Mouse (Mus musculus) midbrain, embryonic 11.5 days (tissue): Measurements from ENCODE around the gene Gm28043. TPM values are rescaled to one million over a fixed set of nuclear protein-coding genes. Genes with fewer than 3 reads are reported as not detected.
"Not testable (repeated sequence)": the region's sequence is repeated elsewhere in the genome, so short reads cannot be mapped to it uniquely, and the experiment has no call there.

Experiments used
- ATAC-seq: fragments of 200-750 bp; cut with Nextera tagmentation; 2 replicates; pipeline ENCODE4 v1.8.0; 2017; ENCODE audit warnings: moderate TSS enrichment, moderate library complexity; ENCODE audit not compliant: low FRiP score
- DNase-seq: peaks from one replicate; pipeline ENCODE4 v3.0.0; 2015; ENCODE audit warnings: low spot score; ENCODE audit errors: missing footprints
- H3K27ac ChIP-seq: fragments of 300-500 bp; sonication (generic); 2 replicates; pipeline ENCODE4 v1.5.1; 2014; ENCODE audit warnings: low read depth, low read length
- H3K27me3 ChIP-seq: fragments of 300-500 bp; sonication (generic); 2 replicates; pipeline ENCODE4 v1.6.1; 2014; ENCODE audit warnings: mild to moderate bottlenecking, low read length, moderate library complexity, mixed read lengths; ENCODE audit not compliant: control insufficient read depth, insufficient read depth
- H3K36me3 ChIP-seq: fragments of 300-500 bp; sonication (generic); 2 replicates; pipeline ENCODE4 v1.6.1; 2014; ENCODE audit warnings: mild to moderate bottlenecking, low read length, moderate library complexity, mixed read lengths; ENCODE audit not compliant: control insufficient read depth, insufficient read depth
- H3K4me1 ChIP-seq: fragments of 300-500 bp; sonication (generic); 2 replicates; pipeline ENCODE4 v1.6.1; 2014; ENCODE audit warnings: low read length; ENCODE audit not compliant: control insufficient read depth, insufficient read depth
- H3K4me2 ChIP-seq: fragments of 300-500 bp; sonication (generic); 2 replicates; pipeline ENCODE4 v1.6.1; 2014; ENCODE audit warnings: mild to moderate bottlenecking, moderate library complexity
- H3K4me3 ChIP-seq: fragments of 300-500 bp; sonication (generic); 2 replicates; pipeline ENCODE4 v1.5.1; 2014; ENCODE audit warnings: low read depth, low read length
- H3K9ac ChIP-seq: fragments of 300-500 bp; sonication (generic); 2 replicates; pipeline ENCODE4 v1.6.1; 2014; ENCODE audit warnings: low read length
- H3K9me3 ChIP-seq: fragments of 300-500 bp; sonication (generic); 2 replicates; pipeline ENCODE4 v1.6.1; 2016; ENCODE audit warnings: low read length; ENCODE audit not compliant: control insufficient read depth
- WGBS: fragments of 180-500 bp; shearing (Covaris S2); extraction: QIAGEN DNeasy Blood & Tissue Kit; methylation state at CpG from one replicate; pipeline ENCODE4 v1.1.7; 2014; 5-methylcytosine and 5-hydroxymethylcytosine counted together
- polyA plus RNA-seq: library from polyadenylated mRNA; unstranded; fragments of >200 nt; fragmentation: Nextera tagmentation; extraction: Ambion mirVana; gene quantifications from 2 replicates; pipeline ENCODE4 v1.2.1, GENCODE M21; 2014

The Gm28043 gene
- polyA plus RNA-seq, 1 experiment from 2014 or later = 2.2 TPM

- no peaks in the 10 kb centered on the region for H3K27me3 ChIP-seq
- no peak overlapping the region for H3K9ac ChIP-seq
- H3K36me3 ChIP-seq = no peaks in the 10 kb centered on the region
- no peaks in the 10 kb centered on the region for H3K9me3 ChIP-seq
- H3K4me1 ChIP-seq = no peaks in the 10 kb centered on the region
- H3K4me3 ChIP-seq = no peak overlapping the region
- H3K27ac ChIP-seq = no peak overlapping the region
- WGBS = 87% methylated on average over 9 of the region's 9 CpGs
- DNase-seq = peak; percentile 67
- H3K4me2 ChIP-seq = no peak overlapping the region
- no peak for ATAC-seq
These were observed 27.8 kb upstream of the Gm28043 start for GRCm38 (mm10) chr17:29586921-29587320.

GRCm38 (mm10) chr17:29589221-29589898, 25.3 kb upstream of the Gm28043 start:
- H3K4me2 ChIP-seq = no peak overlapping the region
- no peaks in the 10 kb centered on the region for H3K27me3 ChIP-seq
- no peaks in the 10 kb centered on the region for H3K4me1 ChIP-seq
- no peak for ATAC-seq
- no peak overlapping the region for H3K27ac ChIP-seq
- WGBS = 61% methylated on average over 11 of the region's 11 CpGs
- peak; percentile 82 for DNase-seq
- H3K9ac ChIP-seq = no peak overlapping the region
- no peaks in the 10 kb centered on the region for H3K36me3 ChIP-seq
- no peak overlapping the region for H3K4me3 ChIP-seq
- no peaks in the 10 kb centered on the region for H3K9me3 ChIP-seq

GRCm38 (mm10) chr17:29595891-29596770, 18.5 kb upstream of the Gm28043 start:
- peak; percentile 76 for DNase-seq
- Histone ChIP-seq H3K9me3 (no peaks in the 10 kb centered on the region), H3K4me3 (no peak overlapping the region), H3K4me2 (no peak overlapping the region), H3K27ac (no peak overlapping the region), H3K27me3 (no peaks in the 10 kb centered on the region), H3K36me3 (peaks cover 7% of the 10 kb centered on the region), H3K4me1 (peaks cover 6% of the 10 kb centered on the region; the same call in 1 of the 2 replicates), H3K9ac (no peak overlapping the region; the same call in 1 of the 2 replicates)
- ATAC-seq = no peak
- 79% methylated on average over 15 of the region's 15 CpGs for WGBS

- DNase-seq = peak; percentile 39
- no peak overlapping the region for H3K4me2 ChIP-seq
- H3K27ac ChIP-seq = no peak overlapping the region
- peaks cover 7% of the 10 kb centered on the region for H3K36me3 ChIP-seq
- no peak overlapping the region; the same call in 1 of the 2 replicates for H3K9ac ChIP-seq
- H3K9me3 ChIP-seq = no peaks in the 10 kb centered on the region
- H3K4me3 ChIP-seq = no peak overlapping the region
- H3K27me3 ChIP-seq = no peaks in the 10 kb centered on the region
- no peak for ATAC-seq
- peaks cover 6% of the 10 kb centered on the region; the same call in 1 of the 2 replicates for H3K4me1 ChIP-seq
- 87% methylated on average over 13 of the region's 13 CpGs for WGBS
These were observed 17.9 kb upstream of the Gm28043 start for GRCm38 (mm10) chr17:29596771-29597132.

GRCm38 (mm10) chr17:29599051-29599450, 15.6 kb upstream of the Gm28043 start:
- Histone ChIP-seq H3K9me3 (no peaks in the 10 kb centered on the region), H3K4me1 (peaks cover 6% of the 10 kb centered on the region; the same call in 1 of the 2 replicates), H3K36me3 (peaks cover 7% of the 10 kb centered on the region), H3K27ac (no peak overlapping the region), H3K4me3 (no peak overlapping the region), H3K27me3 (no peaks in the 10 kb centered on the region), H3K4me2 (no peak overlapping the region), H3K9ac (no peak overlapping the region)
- no peak for ATAC-seq
- peak; percentile 37 for DNase-seq
- 92% methylated on average over 14 of the region's 14 CpGs for WGBS

GRCm38 (mm10) chr17:29599537-29599936, 15.1 kb upstream of the Gm28043 start:
- Histone ChIP-seq H3K27ac (no peak overlapping the region), H3K9me3 (no peaks in the 10 kb centered on the region), H3K27me3 (no peaks in the 10 kb centered on the region), H3K4me1 (peaks cover 6% of the 10 kb centered on the region; the same call in 1 of the 2 replicates), H3K9ac (no peak overlapping the region), H3K4me2 (no peak overlapping the region), H3K4me3 (no peak overlapping the region), H3K36me3 (peaks cover 7% of the 10 kb centered on the region)
- WGBS = 90% methylated on average over 8 of the region's 8 CpGs
- ATAC-seq (no peak), DNase-seq (peak; percentile 81)

- DNase-seq = peak; percentile 51
- H3K4me2 ChIP-seq = no peak overlapping the region
- H3K9me3 ChIP-seq = no peaks in the 10 kb centered on the region
- WGBS = 76% methylated on average over 4 of the region's 4 CpGs
- H3K27ac ChIP-seq = no peak overlapping the region
- no peak overlapping the region for H3K9ac ChIP-seq
- H3K27me3 ChIP-seq = no peaks in the 10 kb centered on the region
- 0 out of 2 replicates have a peak, but pooled peaks cover 2% of the 10 kb centered on the region for H3K4me1 ChIP-seq
- no peak for ATAC-seq
- peaks cover 7% of the 10 kb centered on the region for H3K36me3 ChIP-seq
- no peak overlapping the region for H3K4me3 ChIP-seq
These were observed 13.3 kb upstream of the Gm28043 start for GRCm38 (mm10) chr17:29601391-29601790.

GRCm38 (mm10) chr17:29603283-29603682, 11.4 kb upstream of the Gm28043 start:
- Histone ChIP-seq H3K9ac (no peak overlapping the region), H3K9me3 (no peaks in the 10 kb centered on the region), H3K27me3 (no peaks in the 10 kb centered on the region), H3K4me1 (no peaks in the 10 kb centered on the region), H3K4me2 (no peak overlapping the region), H3K4me3 (no peak overlapping the region), H3K27ac (no peak overlapping the region), H3K36me3 (peaks cover 7% of the 10 kb centered on the region)
- DNase-seq (peak; percentile 99), ATAC-seq (no peak)
- WGBS = 26% methylated on average over 6 of the region's 6 CpGs

- H3K9ac ChIP-seq, H3K4me3 ChIP-seq, H3K27me3 ChIP-seq, H3K27ac ChIP-seq, H3K36me3 ChIP-seq, ATAC-seq, DNase-seq, H3K9me3 ChIP-seq, H3K4me2 ChIP-seq, H3K4me1 ChIP-seq: not testable (repeated sequence)
- WGBS = 89% methylated on average over 5 of the region's 5 CpGs
These were observed 1.2 kb upstream of the Gm28043 start for GRCm38 (mm10) chr17:29613453-29613852.
